Mouse (Mus musculus): ENCODE data around the gene 1700016D06Rik. TPM values are rescaled to one million over a fixed set of nuclear protein-coding genes. Genes with fewer than 3 reads are reported as not detected.

Gene 1700016D06Rik
- polyA plus RNA-seq, 1 experiment from 2014 or later, result not detected

GRCm38 (mm10) chr8:11633414-11633813 is 67.4 kb downstream of the 1700016D06Rik start:
- peaks cover 37% of the 10 kb centered on the region for H3K36me3 ChIP-seq
- no peaks in the 10 kb centered on the region for H3K27me3 ChIP-seq
- H3K27ac ChIP-seq, result no peak overlapping the region
- no peaks in the 10 kb centered on the region for H3K9me3 ChIP-seq
- peaks cover 57% of the 10 kb centered on the region for H3K4me1 ChIP-seq
- 62% methylated on average over 7 of the region's 7 CpGs for WGBS
- peak overlapping the region; percentile 80 for H3K4me2 ChIP-seq
- peak overlapping the region; percentile 94 for H3K9ac ChIP-seq
- H3K4me3 ChIP-seq, result peak overlapping the region; percentile 95
- ATAC-seq (ENCODE audit: insufficient number of reproducible peaks, insufficient read depth, low FRiP score, low TSS enrichment, low read depth), result no peak

- Histone ChIP-seq H3K4me2 (peak overlapping the region; percentile 80), H3K27me3 (no peaks in the 10 kb centered on the region), H3K27ac (no peak overlapping the region), H3K4me1 (peaks cover 60% of the 10 kb centered on the region), H3K4me3 (peak overlapping the region; percentile 12; the same call in 1 of the 2 replicates), H3K9ac (0 out of 2 replicates have a peak overlapping the region, but pooled peaks have one; percentile 27), H3K36me3 (peaks cover 46% of the 10 kb centered on the region), H3K9me3 (no peaks in the 10 kb centered on the region)
- WGBS, result 21% methylated on average over 2 of the region's 2 CpGs
- ATAC-seq (ENCODE audit: insufficient number of reproducible peaks, insufficient read depth, low FRiP score, low TSS enrichment, low read depth), result no peak
Observed at GRCm38 (mm10) chr8:11632406-11632805, 68.5 kb downstream of the 1700016D06Rik start.

- no peaks in the 10 kb centered on the region for H3K27me3 ChIP-seq
- no peak for ATAC-seq (ENCODE audit: insufficient number of reproducible peaks, insufficient read depth, low FRiP score, low TSS enrichment, low read depth)
- no peak overlapping the region for H3K4me2 ChIP-seq
- no peak overlapping the region for H3K9ac ChIP-seq
- 89% methylated on average over 5 of the region's 5 CpGs for WGBS
- no peaks in the 10 kb centered on the region for H3K9me3 ChIP-seq
- H3K36me3 ChIP-seq, result peaks cover 70% of the 10 kb centered on the region
- H3K4me1 ChIP-seq, result peaks cover 52% of the 10 kb centered on the region
- no peak overlapping the region for H3K4me3 ChIP-seq
- no peak overlapping the region for H3K27ac ChIP-seq
Observed at GRCm38 (mm10) chr8:11629206-11629605, 71.7 kb downstream of the 1700016D06Rik start.

GRCm38 (mm10) chr8:11628506-11629132 is 72.2 kb downstream of the 1700016D06Rik start:
- ATAC-seq (ENCODE audit: insufficient number of reproducible peaks, insufficient read depth, low FRiP score, low TSS enrichment, low read depth), result no peak
- no peak overlapping the region for H3K4me3 ChIP-seq
- no peaks in the 10 kb centered on the region for H3K9me3 ChIP-seq
- 50% methylated on average over 7 of the region's 7 CpGs for WGBS
- H3K27me3 ChIP-seq, result no peaks in the 10 kb centered on the region
- no peak overlapping the region for H3K4me2 ChIP-seq
- H3K4me1 ChIP-seq, result peaks cover 47% of the 10 kb centered on the region
- no peak overlapping the region for H3K9ac ChIP-seq
- H3K27ac ChIP-seq, result no peak overlapping the region
- peaks cover 70% of the 10 kb centered on the region for H3K36me3 ChIP-seq

- Histone ChIP-seq H3K27ac (no peak overlapping the region), H3K9me3 (no peaks in the 10 kb centered on the region), H3K4me2 (no peak overlapping the region), H3K9ac (no peak overlapping the region), H3K36me3 (peaks cover 73% of the 10 kb centered on the region), H3K27me3 (no peaks in the 10 kb centered on the region), H3K4me3 (no peak overlapping the region), H3K4me1 (peaks cover 38% of the 10 kb centered on the region)
- ATAC-seq (ENCODE audit: insufficient number of reproducible peaks, insufficient read depth, low FRiP score, low TSS enrichment, low read depth), result no peak
- WGBS, result 92% methylated on average over 9 of the region's 9 CpGs
Observed at GRCm38 (mm10) chr8:11627717-11628116, 73.1 kb downstream of the 1700016D06Rik start.

GRCm38 (mm10) chr8:11625084-11625483 is 75.8 kb downstream of the 1700016D06Rik start:
- no peak overlapping the region for H3K9ac ChIP-seq
- WGBS, result 86% methylated on average over 4 of the region's 4 CpGs
- no peak for ATAC-seq (ENCODE audit: insufficient number of reproducible peaks, insufficient read depth, low FRiP score, low TSS enrichment, low read depth)
- no peak overlapping the region for H3K27ac ChIP-seq
- no peaks in the 10 kb centered on the region for H3K9me3 ChIP-seq
- H3K4me3 ChIP-seq, result no peak overlapping the region
- H3K27me3 ChIP-seq, result no peaks in the 10 kb centered on the region
- H3K36me3 ChIP-seq, result peaks cover 74% of the 10 kb centered on the region
- H3K4me2 ChIP-seq, result no peak overlapping the region
- H3K4me1 ChIP-seq, result peaks cover 16% of the 10 kb centered on the region

- H3K9ac ChIP-seq, result no peak overlapping the region
- no peak overlapping the region for H3K4me2 ChIP-seq
- WGBS, result 92% methylated on average over 3 of the region's 3 CpGs
- no peaks in the 10 kb centered on the region for H3K9me3 ChIP-seq
- peaks cover 76% of the 10 kb centered on the region for H3K36me3 ChIP-seq
- H3K27ac ChIP-seq, result no peak overlapping the region
- no peaks in the 10 kb centered on the region for H3K27me3 ChIP-seq
- H3K4me3 ChIP-seq, result no peak overlapping the region
- ATAC-seq (ENCODE audit: insufficient number of reproducible peaks, insufficient read depth, low FRiP score, low TSS enrichment, low read depth), result no peak
- no peaks in the 10 kb centered on the region for H3K4me1 ChIP-seq
Observed at GRCm38 (mm10) chr8:11619091-11619490, 81.8 kb downstream of the 1700016D06Rik start.

- no peak overlapping the region for H3K4me2 ChIP-seq
- no peak overlapping the region for H3K9ac ChIP-seq
- whole genome bisulfite sequencing, result 87% methylated on average over 2 of the region's 2 CpGs
- H3K9me3 ChIP-seq, result no peaks in the 10 kb centered on the region
- peaks cover 82% of the 10 kb centered on the region for H3K36me3 ChIP-seq
- no peak overlapping the region for H3K4me3 ChIP-seq
- ATAC-seq (ENCODE audit: insufficient number of reproducible peaks, insufficient read depth, low FRiP score, low TSS enrichment, low read depth), result no peak
- H3K4me1 ChIP-seq, result no peaks in the 10 kb centered on the region
- H3K27me3 ChIP-seq, result no peaks in the 10 kb centered on the region
- H3K27ac ChIP-seq, result no peak overlapping the region
Observed at GRCm38 (mm10) chr8:11618063-11618462, 82.8 kb downstream of the 1700016D06Rik start.

- Histone ChIP-seq H3K4me1 (no peaks in the 10 kb centered on the region), H3K4me2 (no peak overlapping the region), H3K9me3 (no peaks in the 10 kb centered on the region), H3K4me3 (no peak overlapping the region), H3K27me3 (no peaks in the 10 kb centered on the region), H3K9ac (no peak overlapping the region), H3K36me3 (peaks cover 82% of the 10 kb centered on the region), H3K27ac (no peak overlapping the region)
- no peak for ATAC-seq (ENCODE audit: insufficient number of reproducible peaks, insufficient read depth, low FRiP score, low TSS enrichment, low read depth)
- WGBS, result 4% methylated on average over 1 of the region's 1 CpGs
Observed at GRCm38 (mm10) chr8:11616294-11616693, 84.6 kb downstream of the 1700016D06Rik start.

GRCm38 (mm10) chr8:11614126-11614835 is 86.6 kb downstream of the 1700016D06Rik start:
- Histone ChIP-seq H3K4me2 (no peak overlapping the region), H3K4me1 (no peaks in the 10 kb centered on the region), H3K27me3 (no peaks in the 10 kb centered on the region), H3K9me3 (no peaks in the 10 kb centered on the region), H3K36me3 (peaks cover 83% of the 10 kb centered on the region), H3K9ac (no peak overlapping the region), H3K4me3 (no peak overlapping the region), H3K27ac (no peak overlapping the region)
- no peak for ATAC-seq (ENCODE audit: insufficient number of reproducible peaks, insufficient read depth, low FRiP score, low TSS enrichment, low read depth)
- 87% methylated on average over 6 of the region's 6 CpGs for WGBS

- H3K4me2 ChIP-seq, result no peak overlapping the region
- ATAC-seq (ENCODE audit: insufficient number of reproducible peaks, insufficient read depth, low FRiP score, low TSS enrichment, low read depth), result no peak
- no peak overlapping the region for H3K9ac ChIP-seq
- WGBS, result 95% methylated on average over 9 of the region's 9 CpGs
- no peak overlapping the region for H3K4me3 ChIP-seq
- 0 out of 2 replicates have a peak, but pooled peaks cover 4% of the 10 kb centered on the region for H3K9me3 ChIP-seq
- H3K36me3 ChIP-seq, result peaks cover 75% of the 10 kb centered on the region
- no peaks in the 10 kb centered on the region for H3K27me3 ChIP-seq
- no peaks in the 10 kb centered on the region for H3K4me1 ChIP-seq
- no peak overlapping the region for H3K27ac ChIP-seq
Observed at GRCm38 (mm10) chr8:11608848-11609247, 92.0 kb downstream of the 1700016D06Rik start.
